16 mouse cellular contexts compared by ENCODE assay signal in genomic region chr5:9373341-9373740, GRCm38 (mm10).
"Had no signal": no experiment of that assay in that cellular context is flagged by ENCODE, and none has a peak within 500 bp of the region (broad histone marks: within the 10 kb centered on the region; RNA-seq: fewer than 3 reads in every experiment).

No protein-coding gene starts in this region.

- ATAC-seq: hindbrain, embryonic 16.5 days; inflammation-experienced regulatory T-cells, adult 6 months; intestine, embryonic 15.5 days; intestine, postnatal 0 days had no signal

- DNase-seq: gastrocnemius, adult 2 months; gastrocnemius, postnatal 10 days; gastrocnemius, postnatal 25 days; heart, adult 18-20 months; heart, postnatal 10 days; heart, postnatal 4 days; kidney, adult 18-20 months; kidney, adult 8-10 months; kidney, postnatal 10 days; kidney, postnatal 25 days; kidney, postnatal 4 days; liver had no signal
